Mouse (Mus musculus): ENCODE data around the gene Slc36a2. TPM values are rescaled to one million over a fixed set of nuclear protein-coding genes. Genes with fewer than 3 reads are reported as not detected.

Slc36a2 gene
- polyA plus RNA-seq, 1 experiment from 2014 or later = 1.1 TPM

DNA sequence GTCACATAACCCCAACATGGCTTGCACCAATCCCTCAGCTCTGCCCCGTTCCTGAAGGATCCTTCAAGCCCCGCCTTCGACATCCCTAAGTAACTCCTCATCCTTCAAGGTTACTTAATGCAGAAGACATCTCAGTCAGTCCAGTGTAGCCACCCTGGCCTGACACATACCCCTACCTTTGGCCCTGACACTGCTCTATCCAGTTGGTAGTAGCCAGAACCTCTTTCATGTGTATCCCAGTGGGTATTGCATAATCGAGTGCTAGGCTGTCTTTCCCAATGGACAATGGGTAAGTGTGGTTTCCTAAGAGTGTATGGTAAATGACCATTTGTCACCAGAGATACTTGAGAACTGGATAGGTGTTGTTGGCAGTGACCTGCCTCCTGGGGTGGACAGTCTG is 6.0 kb downstream of the Slc36a2 start:
- Histone ChIP-seq H3K9ac (no peak overlapping the region), H3K4me2 (no peak overlapping the region), H3K4me1 (replicated peaks) (no peaks in the 10 kb centered on the region), H3K36me3 (no peaks in the 10 kb centered on the region), H3K4me3 (no peak overlapping the region), H3K27me3 (no peaks in the 10 kb centered on the region), H3K9me3 (no peaks in the 10 kb centered on the region), H3K27ac (replicated peaks) (no peak overlapping the region)
- 89% methylated on average over 4 of the region's 4 CpGs for WGBS
- no peak for ATAC-seq (ENCODE audit: low read depth)

DNA sequence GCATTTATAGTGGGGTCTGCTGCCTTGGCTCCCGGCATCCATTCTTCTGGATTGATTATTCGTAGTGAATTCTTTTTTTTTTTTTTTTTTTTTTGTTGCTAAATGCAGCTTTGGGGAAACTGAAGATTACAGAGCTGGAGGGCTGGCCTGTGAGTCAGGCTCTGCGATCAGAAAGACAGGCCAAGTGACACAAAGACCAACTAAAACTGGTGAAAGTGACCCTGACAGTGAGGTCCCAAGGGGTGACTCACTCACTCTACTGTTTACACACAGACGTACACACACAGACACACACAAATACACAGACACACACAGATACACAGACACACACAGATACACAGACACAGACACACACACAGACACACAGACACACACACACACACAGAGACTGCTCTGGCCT is 14.4 kb downstream of the Slc36a2 start:
- 85% methylated on average over 4 of the region's 4 CpGs for WGBS
- Histone ChIP-seq H3K4me1 (replicated peaks) (no peaks in the 10 kb centered on the region), H3K27ac (replicated peaks) (no peak overlapping the region), H3K9me3 (no peaks in the 10 kb centered on the region), H3K4me2 (no peak overlapping the region), H3K36me3 (no peaks in the 10 kb centered on the region), H3K4me3 (no peak overlapping the region), H3K27me3 (no peaks in the 10 kb centered on the region), H3K9ac (no peak overlapping the region)
- no peak for ATAC-seq (ENCODE audit: low read depth)

DNA sequence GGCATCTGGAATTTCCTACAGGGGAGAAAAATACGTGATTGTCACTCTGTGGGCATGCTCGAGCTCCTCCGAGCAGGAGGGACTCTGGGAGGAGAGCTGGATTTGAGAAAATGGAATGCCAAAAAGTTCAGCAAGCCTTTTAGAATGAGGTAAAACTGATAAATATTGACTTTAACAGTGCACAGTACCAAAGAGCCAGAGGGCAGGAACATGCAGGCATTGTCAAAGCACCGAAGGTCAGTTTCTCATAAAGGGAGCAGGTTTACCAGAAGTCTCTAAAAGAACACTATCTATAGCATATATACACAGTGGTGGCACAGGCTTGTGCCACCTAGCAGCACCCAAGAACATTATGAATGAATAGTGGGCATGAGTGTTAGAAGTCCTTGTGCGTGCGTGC is 16.0 kb downstream of the Slc36a2 start:
- 88% methylated on average over 6 of the region's 6 CpGs for WGBS
- H3K27me3 ChIP-seq = no peaks in the 10 kb centered on the region
- no peak for ATAC-seq (ENCODE audit: low read depth)
- H3K36me3 ChIP-seq = no peaks in the 10 kb centered on the region
- no peaks in the 10 kb centered on the region for H3K9me3 ChIP-seq
- no peaks in the 10 kb centered on the region for H3K4me1 ChIP-seq (replicated peaks)
- H3K4me2 ChIP-seq = no peak overlapping the region
- H3K4me3 ChIP-seq = no peak overlapping the region
- no peak overlapping the region for H3K9ac ChIP-seq
- H3K27ac ChIP-seq (replicated peaks) = no peak overlapping the region

DNA sequence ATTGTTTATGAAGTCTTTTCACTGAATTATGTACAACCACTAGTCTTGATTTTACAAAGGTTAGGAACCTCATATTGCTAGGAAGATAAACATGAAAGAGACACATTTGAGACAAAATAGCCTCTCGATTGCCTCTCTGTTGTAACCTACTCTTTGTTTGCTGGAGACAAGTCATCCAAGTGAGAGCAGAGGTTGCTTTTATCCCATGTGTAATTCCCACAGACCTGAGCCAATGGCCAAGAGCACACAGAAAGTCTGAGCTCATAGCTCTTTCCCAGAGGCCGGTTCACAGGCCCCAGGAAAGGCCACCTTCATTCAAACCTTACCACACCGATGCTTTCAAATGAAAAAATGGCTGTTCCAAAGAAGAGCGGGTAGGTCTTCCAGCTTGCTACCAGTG is 16.4 kb downstream of the Slc36a2 start:
- WGBS = 92% methylated on average over 4 of the region's 4 CpGs
- Histone ChIP-seq H3K4me1 (replicated peaks) (no peaks in the 10 kb centered on the region), H3K9me3 (no peaks in the 10 kb centered on the region), H3K27me3 (no peaks in the 10 kb centered on the region), H3K4me3 (no peak overlapping the region), H3K36me3 (no peaks in the 10 kb centered on the region), H3K27ac (replicated peaks) (no peak overlapping the region), H3K4me2 (no peak overlapping the region), H3K9ac (no peak overlapping the region)
- ATAC-seq (ENCODE audit: low read depth) = no peak

DNA sequence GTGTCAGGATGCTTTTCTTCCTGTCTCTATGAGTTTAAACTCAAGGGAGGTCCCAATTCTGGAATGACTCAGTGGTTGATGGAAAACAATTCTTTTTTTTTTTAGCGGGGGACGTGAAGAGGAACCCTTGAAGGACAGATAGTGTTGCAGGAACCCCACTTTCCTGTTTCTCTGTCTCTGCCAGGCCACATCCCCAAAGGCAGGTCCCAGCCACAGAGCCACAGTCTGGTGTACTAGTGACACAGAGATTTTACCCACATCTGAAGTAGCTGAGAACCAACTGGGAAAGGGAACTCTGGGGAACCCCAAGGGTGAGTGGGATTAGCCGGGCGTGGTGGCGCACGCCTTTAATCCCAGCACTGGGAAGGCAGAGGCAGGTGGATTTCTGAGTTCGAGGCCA is 19.1 kb downstream of the Slc36a2 start:
- ATAC-seq (ENCODE audit: low read depth) = no peak
- H3K4me3 ChIP-seq = no peak overlapping the region
- H3K9me3 ChIP-seq = no peaks in the 10 kb centered on the region
- no peaks in the 10 kb centered on the region for H3K36me3 ChIP-seq
- H3K9ac ChIP-seq = no peak overlapping the region
- no peaks in the 10 kb centered on the region for H3K27me3 ChIP-seq
- H3K4me1 ChIP-seq (replicated peaks) = no peaks in the 10 kb centered on the region
- WGBS = 93% methylated on average over 7 of the region's 7 CpGs
- H3K27ac ChIP-seq (replicated peaks) = no peak overlapping the region
- H3K4me2 ChIP-seq = no peak overlapping the region

DNA sequence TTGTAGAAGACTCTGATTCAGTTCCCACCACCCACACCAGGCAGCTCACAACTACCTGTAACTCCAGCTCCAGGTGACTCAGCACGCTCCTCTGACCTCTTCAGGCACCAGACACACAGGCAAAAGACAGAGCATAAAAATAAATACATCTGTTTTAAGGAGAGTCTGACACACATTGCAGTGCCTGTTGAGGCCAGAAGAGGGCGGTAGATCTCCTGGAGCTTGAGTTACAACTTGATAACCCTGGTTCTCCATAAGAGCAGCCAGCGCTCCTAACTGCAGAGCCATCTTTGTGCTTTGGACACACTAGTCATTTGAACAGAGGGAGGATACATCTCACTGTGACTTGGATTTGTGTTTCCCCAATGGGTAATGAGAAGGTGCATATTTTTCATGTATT is 20.2 kb downstream of the Slc36a2 start:
- H3K27me3 ChIP-seq = no peaks in the 10 kb centered on the region
- WGBS = 42% methylated on average over 3 of the region's 3 CpGs
- H3K27ac ChIP-seq (replicated peaks) = no peak overlapping the region
- H3K4me3 ChIP-seq = no peak overlapping the region
- no peak overlapping the region for H3K9ac ChIP-seq
- no peaks in the 10 kb centered on the region for H3K36me3 ChIP-seq
- no peaks in the 10 kb centered on the region for H3K9me3 ChIP-seq
- no peaks in the 10 kb centered on the region for H3K4me1 ChIP-seq (replicated peaks)
- H3K4me2 ChIP-seq = no peak overlapping the region
- no peak for ATAC-seq (ENCODE audit: low read depth)

DNA sequence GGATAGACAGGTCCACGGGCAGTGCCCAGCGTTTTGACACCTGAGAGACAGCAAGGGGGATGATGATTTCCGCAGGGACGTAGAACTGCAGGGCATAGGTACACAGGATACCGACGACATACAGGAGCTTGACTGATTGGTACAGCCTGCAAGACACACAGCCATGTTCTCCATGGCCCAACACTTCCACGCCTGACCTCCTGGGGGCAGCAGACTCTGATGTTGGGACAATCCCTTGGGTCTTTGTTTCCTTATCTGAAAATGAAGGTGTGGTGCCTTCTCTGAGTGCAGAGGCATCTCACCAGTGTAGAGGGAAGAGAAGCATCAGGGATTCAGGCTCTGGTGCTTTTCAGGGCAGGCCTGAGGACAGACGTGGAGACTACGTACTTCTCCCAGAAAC is 22.2 kb downstream of the Slc36a2 start:
- H3K4me1 ChIP-seq (replicated peaks) = no peaks in the 10 kb centered on the region
- no peaks in the 10 kb centered on the region for H3K27me3 ChIP-seq
- H3K4me2 ChIP-seq = no peak overlapping the region
- H3K9me3 ChIP-seq = no peaks in the 10 kb centered on the region
- no peak overlapping the region for H3K4me3 ChIP-seq
- no peak overlapping the region for H3K9ac ChIP-seq
- ATAC-seq (ENCODE audit: low read depth) = no peak
- H3K36me3 ChIP-seq = no peaks in the 10 kb centered on the region
- H3K27ac ChIP-seq (replicated peaks) = no peak overlapping the region
- 57% methylated on average over 9 of the region's 9 CpGs for WGBS

DNA sequence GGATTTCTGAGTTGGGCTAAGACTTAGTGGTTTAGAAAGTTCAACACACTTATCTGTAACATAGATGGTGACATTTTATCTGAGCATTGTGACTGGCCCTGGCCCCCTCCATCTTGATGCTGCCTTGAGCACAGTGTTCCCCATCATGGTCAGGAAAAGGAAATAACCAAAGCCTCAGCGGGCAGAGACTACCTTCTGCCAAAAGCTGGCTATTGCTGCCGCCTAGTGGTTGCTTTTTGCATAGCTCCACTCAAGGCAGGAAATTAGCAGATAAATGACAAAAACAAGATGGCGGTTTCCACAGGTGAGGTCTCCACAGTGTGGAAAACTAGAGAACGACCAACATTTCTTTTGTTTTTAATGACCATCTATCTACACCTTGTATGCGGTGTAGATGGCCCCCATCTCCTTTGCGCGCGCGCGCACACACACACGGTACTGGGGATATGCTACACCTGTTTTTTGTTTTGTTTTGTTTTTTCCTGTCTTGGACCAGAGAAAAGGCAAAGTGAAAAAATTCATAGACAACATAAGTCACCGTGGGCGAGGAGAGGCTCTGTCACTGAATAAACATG is 26.0 kb downstream of the Slc36a2 start:
- Histone ChIP-seq H3K4me3 (no peak overlapping the region), H3K9ac (no peak overlapping the region), H3K27ac (replicated peaks) (no peak overlapping the region), H3K9me3 (no peaks in the 10 kb centered on the region), H3K27me3 (no peaks in the 10 kb centered on the region), H3K4me1 (replicated peaks) (no peaks in the 10 kb centered on the region), H3K4me2 (no peak overlapping the region), H3K36me3 (no peaks in the 10 kb centered on the region)
- ATAC-seq (ENCODE audit: low read depth) = no peak
- 55% methylated on average over 13 of the region's 13 CpGs for WGBS

DNA sequence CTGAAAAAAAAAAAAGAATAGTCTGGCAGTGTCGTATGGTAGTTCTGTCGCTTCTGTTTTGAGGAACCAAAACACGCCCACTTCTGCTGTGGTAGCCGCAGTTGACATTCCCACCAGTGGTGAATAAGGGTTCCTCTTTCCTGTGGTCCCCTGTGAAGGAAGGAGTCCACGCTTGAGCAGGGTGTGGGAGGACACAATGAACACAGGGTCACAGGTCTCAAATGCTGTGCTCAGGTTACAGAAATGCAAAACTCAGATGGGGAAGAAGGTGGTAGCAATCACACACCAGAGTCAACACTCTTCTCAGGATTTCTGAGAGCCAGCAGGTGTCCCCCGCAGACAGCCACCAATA is 29.8 kb downstream of the Slc36a2 start:
- no peak overlapping the region for H3K9ac ChIP-seq
- no peak overlapping the region for H3K4me2 ChIP-seq
- H3K36me3 ChIP-seq = no peaks in the 10 kb centered on the region
- WGBS = 83% methylated on average over 6 of the region's 6 CpGs
- ATAC-seq (ENCODE audit: low read depth) = no peak
- H3K4me1 ChIP-seq (replicated peaks) = no peaks in the 10 kb centered on the region
- H3K9me3 ChIP-seq = no peaks in the 10 kb centered on the region
- H3K27ac ChIP-seq (replicated peaks) = no peak overlapping the region
- H3K4me3 ChIP-seq = no peak overlapping the region
- H3K27me3 ChIP-seq = no peaks in the 10 kb centered on the region

DNA sequence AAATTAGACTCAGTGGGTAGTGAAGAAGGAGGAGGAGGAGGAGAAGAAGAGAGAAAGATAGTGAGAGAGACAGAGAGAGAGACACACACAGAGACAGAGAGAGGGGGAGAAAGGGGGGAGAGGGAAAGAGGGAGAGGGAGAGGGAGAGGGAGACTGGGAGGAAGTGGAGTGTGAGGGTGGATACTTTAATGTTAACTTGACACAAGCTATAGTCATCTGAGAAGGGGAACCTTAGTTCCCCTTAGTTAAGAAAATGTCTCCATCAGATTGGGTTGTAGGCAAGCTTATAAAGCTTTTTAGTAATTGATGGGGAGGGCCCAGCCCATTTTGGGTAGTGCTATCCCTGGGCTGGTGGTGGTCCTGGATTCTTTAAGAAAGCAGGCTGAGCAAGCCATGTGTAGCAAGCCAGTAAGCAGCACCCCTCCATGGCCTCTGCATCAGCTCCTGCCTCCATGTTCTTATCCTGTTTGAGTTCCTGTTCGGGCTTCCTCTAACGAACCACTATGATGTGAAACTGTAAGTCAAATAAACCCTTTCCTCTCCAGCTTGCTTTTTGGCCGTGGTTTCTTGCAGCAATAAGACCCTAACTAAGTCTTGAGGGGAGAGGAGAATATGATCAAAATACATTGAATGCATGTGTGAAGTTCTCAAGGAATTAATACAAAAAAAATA is 30.3 kb downstream of the Slc36a2 start:
- H3K27ac ChIP-seq (replicated peaks) = no peak overlapping the region
- no peaks in the 10 kb centered on the region for H3K27me3 ChIP-seq
- WGBS = 71% methylated on average over 3 of the region's 3 CpGs

DNA sequence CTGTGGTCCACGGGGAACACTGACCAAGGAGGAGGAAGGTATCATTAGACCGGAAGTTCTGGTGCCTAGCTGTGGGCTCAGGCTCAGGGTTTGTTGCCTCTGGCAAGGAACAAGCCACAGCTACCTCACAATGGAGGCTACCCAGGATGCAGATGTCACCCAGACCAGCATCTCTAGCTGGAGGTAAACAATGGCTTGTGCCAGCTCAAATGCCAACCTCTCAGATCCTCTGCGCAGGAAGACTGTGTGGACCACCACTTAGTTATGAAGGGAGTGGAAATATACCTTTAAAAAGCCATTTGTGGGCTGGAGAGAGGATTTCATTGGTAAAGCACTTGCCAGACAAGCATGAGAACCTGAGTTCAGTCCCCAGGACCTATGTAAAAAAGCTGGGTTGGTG is 33.3 kb downstream of the Slc36a2 start, which contains the start of gene Slc36a3:
Gene Slc36a3 (minus strand): TSS at position 101 of the 400 bp plus-strand sequence.
- H3K4me2 ChIP-seq = no peak within 1 kb of the TSS
- H3K27ac ChIP-seq (replicated peaks) = no peak within 1 kb of the TSS
- WGBS = 81% methylated on average over 3 of the region's 3 CpGs
- H3K9ac ChIP-seq = no peak within 1 kb of the TSS
- H3K27me3 ChIP-seq = no peaks in the 10 kb centered on the region
- no peak for ATAC-seq (ENCODE audit: low read depth)
- no peaks in the 10 kb centered on the region for H3K4me1 ChIP-seq (replicated peaks)
- no peak within 1 kb of the TSS for H3K4me3 ChIP-seq
- H3K36me3 ChIP-seq = no peaks in the 10 kb centered on the region
- H3K9me3 ChIP-seq = no peaks in the 10 kb centered on the region

More for the DNA sequence above, 30.3 kb downstream of the Slc36a2 start:
- no peak for ATAC-seq (ENCODE audit: low read depth)
- H3K9ac ChIP-seq = no peak overlapping the region
- no peaks in the 10 kb centered on the region for H3K4me1 ChIP-seq (replicated peaks)
- no peaks in the 10 kb centered on the region for H3K36me3 ChIP-seq
- no peaks in the 10 kb centered on the region for H3K9me3 ChIP-seq
- H3K4me2 ChIP-seq = no peak overlapping the region
- H3K4me3 ChIP-seq = no peak overlapping the region

DNA sequence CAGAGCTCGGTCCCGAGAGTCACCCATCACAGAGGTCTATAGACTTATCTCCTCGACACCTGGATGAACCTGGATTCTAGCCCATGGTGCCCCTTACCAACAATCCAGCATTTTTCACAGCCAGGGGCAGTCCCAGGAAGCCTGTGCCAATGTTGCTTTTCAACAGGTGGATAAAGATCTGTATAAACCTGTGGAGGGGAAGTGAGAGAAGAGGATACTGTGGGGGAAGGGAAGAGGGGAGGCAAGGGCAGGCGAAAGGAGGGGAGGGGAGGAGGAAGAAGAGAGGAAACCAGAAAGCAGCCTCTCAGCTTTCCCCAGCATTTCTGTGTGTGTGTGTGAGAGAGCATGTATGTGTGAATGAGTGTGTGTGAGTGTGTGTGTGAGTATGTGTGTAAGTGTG is 36.4 kb downstream of the Slc36a2 start:
- no peaks in the 10 kb centered on the region for H3K4me1 ChIP-seq (replicated peaks)
- no peaks in the 10 kb centered on the region for H3K36me3 ChIP-seq
- H3K9ac ChIP-seq = no peak overlapping the region
- H3K4me3 ChIP-seq = no peak overlapping the region
- no peak overlapping the region for H3K27ac ChIP-seq (replicated peaks)
- no peaks in the 10 kb centered on the region for H3K27me3 ChIP-seq
- H3K9me3 ChIP-seq = no peaks in the 10 kb centered on the region
- no peak overlapping the region for H3K4me2 ChIP-seq
- ATAC-seq (ENCODE audit: low read depth) = no peak
- WGBS = 74% methylated on average over 4 of the region's 4 CpGs

DNA sequence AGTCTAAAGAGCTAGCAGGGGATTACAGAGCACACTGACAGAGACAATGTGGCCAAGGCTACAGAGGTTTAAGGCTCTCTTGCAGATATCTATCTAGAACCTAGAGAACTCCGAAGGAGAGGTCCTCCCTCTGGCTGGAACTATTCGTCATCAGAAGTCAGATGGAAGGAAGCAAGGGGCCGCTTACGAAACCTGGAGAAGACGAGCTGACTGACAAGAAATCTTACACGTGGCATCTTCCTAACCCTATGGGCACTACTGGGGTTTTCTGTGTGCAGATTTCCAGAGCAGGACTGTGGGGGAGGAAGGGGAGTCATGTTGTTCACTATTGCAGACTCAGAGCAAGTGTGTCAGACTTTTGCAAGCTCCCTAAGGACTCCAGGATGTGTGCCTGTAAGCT is 37.5 kb downstream of the Slc36a2 start:
- no peaks in the 10 kb centered on the region for H3K9me3 ChIP-seq
- no peaks in the 10 kb centered on the region for H3K4me1 ChIP-seq (replicated peaks)
- 69% methylated on average over 6 of the region's 6 CpGs for WGBS
- no peak for ATAC-seq (ENCODE audit: low read depth)
- H3K4me2 ChIP-seq = no peak overlapping the region
- no peaks in the 10 kb centered on the region for H3K36me3 ChIP-seq
- H3K4me3 ChIP-seq = no peak overlapping the region
- H3K27me3 ChIP-seq = no peaks in the 10 kb centered on the region
- no peak overlapping the region for H3K27ac ChIP-seq (replicated peaks)
- no peak overlapping the region for H3K9ac ChIP-seq

Measured in neural tube, embryonic 13.5 days (tissue).